Mouse (Mus musculus) lung, postnatal 4 days (tissue): ENCODE data around the gene Ptgs1.
A peak's percentile ranks its signal among the peaks of the same experiment; 100 is the strongest.

Experiments used
- DNase-seq, 2 experiments: peaks; one replicate each; pipeline ENCODE4 v3.0.0; 2021

Gene Ptgs1

GRCm38 (mm10) chr2:36252505-36252904 lies 22.3 kb downstream of the Ptgs1 start:
- DNase-seq, result no peak

- DNase-seq, result no peak
Measured at GRCm38 (mm10) chr2:36254445-36254844, 24.2 kb downstream of the Ptgs1 start.

- no peak for DNase-seq
Measured at GRCm38 (mm10) chr2:36256931-36257330, 26.7 kb downstream of the Ptgs1 start.

- DNase-seq, result no peak
Measured at GRCm38 (mm10) chr2:36259382-36259781, 29.2 kb downstream of the Ptgs1 start.

- no peak for DNase-seq
Measured at GRCm38 (mm10) chr2:36259798-36260540, 29.7 kb downstream of the Ptgs1 start.

- DNase-seq, result no peak
Measured at GRCm38 (mm10) chr2:36262025-36262424, 31.8 kb downstream of the Ptgs1 start.

- peak; percentile 14 to 38 for DNase-seq
Measured at GRCm38 (mm10) chr2:36269458-36269857, 39.2 kb downstream of the Ptgs1 start.

GRCm38 (mm10) chr2:36270186-36270585 lies 40.0 kb downstream of the Ptgs1 start:
- DNase-seq, result no peak

- DNase-seq, result no peak
Measured at GRCm38 (mm10) chr2:36271085-36271484, 40.9 kb downstream of the Ptgs1 start.

- no peak for DNase-seq
Measured at GRCm38 (mm10) chr2:36272288-36272950, 42.2 kb downstream of the Ptgs1 start.

- DNase-seq, result peak in 1 of 2 experiments; percentile 76
Measured at GRCm38 (mm10) chr2:36276454-36276853, 46.2 kb downstream of the Ptgs1 start.

GRCm38 (mm10) chr2:36278760-36279159 lies 48.5 kb downstream of the Ptgs1 start:
- no peak for DNase-seq

- no peak for DNase-seq
Measured at GRCm38 (mm10) chr2:36281138-36281537, 50.9 kb downstream of the Ptgs1 start.

GRCm38 (mm10) chr2:36282301-36282700 lies 52.1 kb downstream of the Ptgs1 start:
- DNase-seq, result no peak
